8 mouse cellular contexts compared by ENCODE assay signal in the genomic region with DNA sequence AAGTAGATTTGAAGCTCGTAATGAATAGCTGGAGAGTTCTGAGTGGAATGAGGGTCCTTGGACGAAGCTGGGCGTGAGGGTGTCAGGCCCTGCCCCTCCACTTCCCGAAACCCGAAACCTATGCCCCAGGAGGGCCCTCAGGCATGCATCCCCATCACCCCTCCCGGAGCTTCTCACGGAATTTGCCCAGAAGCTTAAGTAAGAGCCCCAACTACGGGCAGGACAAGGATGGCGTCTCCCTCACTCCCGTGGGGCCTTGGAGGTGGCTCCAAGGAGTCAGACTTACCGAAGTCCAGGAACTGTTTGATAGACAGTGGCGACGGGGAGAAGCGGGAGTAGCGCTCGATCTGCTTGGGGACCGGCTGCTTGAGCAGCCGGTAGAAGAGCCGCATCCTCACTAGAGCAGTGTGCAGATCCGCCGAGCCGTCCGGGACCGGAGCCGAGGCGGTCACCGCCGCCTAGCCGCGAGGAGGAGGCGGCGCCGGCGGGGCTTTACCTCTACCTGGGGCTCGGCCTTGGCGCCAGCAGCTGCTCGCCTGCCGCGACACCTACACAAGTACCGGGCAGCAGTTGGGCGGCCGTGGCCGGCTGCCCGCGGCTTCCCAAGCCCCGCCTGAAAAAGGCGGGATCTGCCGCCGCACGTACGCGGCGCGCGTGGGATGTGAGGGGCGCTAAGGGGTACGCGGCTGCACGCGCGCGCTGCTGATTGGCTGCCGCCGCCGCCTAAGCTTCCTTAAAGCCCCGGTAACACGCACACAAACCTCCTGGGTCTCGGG. TPM values are rescaled to one million over a fixed set of nuclear protein-coding genes. Genes with fewer than 3 reads are reported as not detected.
DNase-seq lines count a peak whose midpoint lies in the region; ATAC-seq lines count a peak whose summit lies in the region.

Gene Pdk3, minus strand, starts transcription at position 641 of the 776 bp plus-strand sequence.

- H3K4me1 ChIP-seq in hindbrain, embryonic 11.5 days (replicated peaks; ENCODE audit: control insufficient read depth, insufficient read depth, low read length) = no peaks in the 10 kb centered on the region

- no peaks in the 10 kb centered on the region for H3K27me3 ChIP-seq in hindbrain, embryonic 11.5 days (ENCODE audit: control insufficient read depth, insufficient read depth, low read length)

- H3K4me3 ChIP-seq in hindbrain, embryonic 11.5 days (ENCODE audit: low read depth, low read length) = peak within 1 kb of the TSS; percentile 54

- H3K4me2 ChIP-seq in hindbrain, embryonic 11.5 days (replicated peaks; ENCODE audit: low read depth, low read length) = peak within 1 kb of the TSS; percentile 50

- peak within 1 kb of the TSS; percentile 36; the same call in 1 of the 2 replicates for H3K27ac ChIP-seq in hindbrain, embryonic 11.5 days (ENCODE audit: low read depth, low read length)

- H3K9me3 ChIP-seq in hindbrain, embryonic 11.5 days (ENCODE audit: control insufficient read depth, low read length) = no peaks in the 10 kb centered on the region

- no peaks in the 10 kb centered on the region for H3K36me3 ChIP-seq in hindbrain, embryonic 11.5 days (ENCODE audit: control insufficient read depth, insufficient read depth, low read length)

- DNase-seq in Muller cell, postnatal 12 days (ENCODE audit: inconsistent ontology term) = peak; percentile 86
- peak; percentile 92 for DNase-seq in cerebellum, adult 9-11 months
- peak; percentile 52 to 83 for DNase-seq in frontal cortex, adult 2 months (ENCODE audit: extremely low spot score in 1 of 2, low spot score in 1 of 2)
- DNase-seq in hindbrain, embryonic 11.5 days (ENCODE audit: low spot score) = peak; percentile 84
- DNase-seq in layer of hippocampus, postnatal 14 days (ENCODE audit: low spot score in 2 of 2) = peak; percentile 65 to 80
- DNase-seq in lung, postnatal 14 days = peak; percentile 72
- DNase-seq in retina, adult 2 months (ENCODE audit: low read depth, low spot score) = peak; percentile 71
- peak; percentile 75 to 83 for DNase-seq in thymus, postnatal 36 days

- peak within 1 kb of the TSS; percentile 60 for H3K9ac ChIP-seq in hindbrain, embryonic 11.5 days (ENCODE audit: low read depth, low read length)

- WGBS in hindbrain, embryonic 11.5 days = 13% methylated on average over 65 of the region's 68 CpGs

- peak; percentile 98 for ATAC-seq in hindbrain, embryonic 11.5 days (ENCODE audit: low FRiP score)

RNA-seq across cellular contexts. Expression of gene Pdk3, which starts in this region (rescaled TPM):
- 24.1 and 25.1 TPM in 2 replicates for polyA plus RNA-seq in frontal cortex, adult 2 months (2012; rRNA removed)
- 63.5 and 68.7 TPM in 2 replicates for polyA plus RNA-seq in hindbrain, embryonic 11.5 days (2014; fragmentation: Nextera tagmentation; extraction: Ambion mirVana)
- total RNA-seq in layer of hippocampus, postnatal 14 days (2021) = 10 to 100 TPM; 39.1 to 42.5 TPM

Comparison
In these comparisons a context has a peak if more than half of its experiments do, and no peak if none do; other contexts are left out.
1. Peak in every context shown above with its lines: DNase-seq, ATAC-seq, H3K4me3 ChIP-seq and H3K27ac ChIP-seq.